9 mouse cellular contexts compared by ENCODE assay signal in genomic region chr5:139535386-139535919, GRCm38 (mm10). TPM values are rescaled to one million over a fixed set of nuclear protein-coding genes. Genes with fewer than 3 reads are reported as not detected.
A peak's percentile ranks its signal among the peaks of the same experiment; 100 is the strongest.
DNase-seq lines count a peak whose midpoint lies in the region; ATAC-seq and TF ChIP-seq lines count a peak whose summit lies in the region.
"Had no signal": no experiment of that assay in that cellular context is flagged by ENCODE, and none has a peak within 500 bp of the region (broad histone marks: within the 10 kb centered on the region; RNA-seq: fewer than 3 reads in every experiment).

No protein-coding gene starts in this region.

- H3K36me3 ChIP-seq in heart, embryonic 10.5 days = no peaks in the 10 kb centered on the region
- no peaks in the 10 kb centered on the region for H3K36me3 ChIP-seq in forebrain, postnatal 0 days (ENCODE audit: insufficient read depth)
- no peaks in the 10 kb centered on the region for H3K36me3 ChIP-seq in midbrain, embryonic 16.5 days (ENCODE audit: control insufficient read depth, insufficient read depth, low read length)

- H3K4me1 ChIP-seq in heart, embryonic 10.5 days = peaks cover 12% of the 10 kb centered on the region
- peaks cover 4% of the 10 kb centered on the region; the same call in 1 of the 2 replicates for H3K4me1 ChIP-seq in cerebellum, adult 2 months (ENCODE audit: control insufficient read depth, insufficient read depth, low read length)
- no peaks in the 10 kb centered on the region for H3K4me1 ChIP-seq in forebrain, postnatal 0 days (ENCODE audit: insufficient read depth)
- peaks cover 19% of the 10 kb centered on the region for H3K4me1 ChIP-seq in midbrain, embryonic 16.5 days (ENCODE audit: control insufficient read depth, insufficient read depth, low read length)

- WGBS in heart, embryonic 10.5 days = 2% methylated on average over 34 of the region's 34 CpGs
- 20% methylated on average over 34 of the region's 34 CpGs for WGBS in cerebellum, adult 2 months
- 3% methylated on average over 34 of the region's 34 CpGs for WGBS in forebrain, postnatal 0 days
- WGBS in midbrain, embryonic 16.5 days = 1% methylated on average over 34 of the region's 34 CpGs

- no peak for TF ChIP-seq CTCF in cerebellum, adult 2 months (IDR thresholded peaks at IDR 0.05; ENCODE audit: borderline replicate concordance, insufficient read depth, low read depth, low read length)
- no peak for TF ChIP-seq CTCF in forebrain, postnatal 0 days (IDR thresholded peaks at IDR 0.05; ENCODE audit: low read depth)

- no peaks in the 10 kb centered on the region for H3K9me3 ChIP-seq in heart, embryonic 10.5 days
- no peaks in the 10 kb centered on the region for H3K9me3 ChIP-seq in forebrain, postnatal 0 days (ENCODE audit: low read length)
- no peaks in the 10 kb centered on the region for H3K9me3 ChIP-seq in midbrain, embryonic 16.5 days (replicated peaks; ENCODE audit: control insufficient read depth, low read length, poor library complexity, severe bottlenecking)

- peak overlapping the region; percentile 40 for H3K4me3 ChIP-seq in heart, embryonic 10.5 days
- H3K4me3 ChIP-seq in cerebellum, adult 2 months (replicated peaks; ENCODE audit: insufficient read depth, low read depth, low read length) = no peak overlapping the region
- 0 out of 2 replicates have a peak overlapping the region, but pooled peaks have one; percentile 1 for H3K4me3 ChIP-seq in forebrain, postnatal 0 days (ENCODE audit: low read depth, low read length)
- no peak overlapping the region for H3K4me3 ChIP-seq in midbrain, embryonic 16.5 days (ENCODE audit: low read depth, low read length)

- no peak overlapping the region for H3K9ac ChIP-seq in forebrain, postnatal 0 days
- no peak overlapping the region for H3K9ac ChIP-seq in midbrain, embryonic 16.5 days (ENCODE audit: low read depth, low read length)

- no peak for TF ChIP-seq POLR2A in cerebellum, adult 2 months (IDR thresholded peaks at IDR 0.05; ENCODE audit: borderline replicate concordance, insufficient read depth, low read length)

- peaks cover 94% of the 10 kb centered on the region for H3K27me3 ChIP-seq in heart, embryonic 10.5 days (ENCODE audit: insufficient read depth, poor library complexity, severe bottlenecking)
- H3K27me3 ChIP-seq in cerebellum, adult 2 months (ENCODE audit: control insufficient read depth, insufficient read depth, low read length) = no peaks in the 10 kb centered on the region
- peaks cover 55% of the 10 kb centered on the region for H3K27me3 ChIP-seq in forebrain, postnatal 0 days (ENCODE audit: insufficient read depth, low read length)
- H3K27me3 ChIP-seq in midbrain, embryonic 16.5 days (ENCODE audit: control insufficient read depth, insufficient read depth, low read depth, low read length) = peaks cover 27% of the 10 kb centered on the region

- ATAC-seq in forebrain, postnatal 0 days = no peak
- peak; percentile 49; the same call in 1 of the 2 replicates for ATAC-seq in midbrain, embryonic 16.5 days

- DNase-seq in heart, embryonic 10.5 days (ENCODE audit: low spot score) = no peak
- no peak for DNase-seq in heart, postnatal 25 days (ENCODE audit: low spot score)
- DNase-seq in cerebellum, adult 2 months = peak; percentile 17 to 30
- peak; percentile 4 for DNase-seq in forebrain, postnatal 0 days
- DNase-seq in right cerebral cortex, postnatal 4 days = no peak
- DNase-seq in urinary bladder, adult 18-20 months (ENCODE audit: low spot score in 2 of 2) = no peak
- DNase-seq in thymus, postnatal 10 days (ENCODE audit: low spot score in 2 of 2) = no peak

- H3K27ac ChIP-seq in heart, embryonic 10.5 days = no peak overlapping the region
- no peak overlapping the region for H3K27ac ChIP-seq in cerebellum, adult 2 months (ENCODE audit: insufficient read depth, low read length)
- no peak overlapping the region for H3K27ac ChIP-seq in forebrain, postnatal 0 days (ENCODE audit: low read depth, low read length)
- H3K27ac ChIP-seq in midbrain, embryonic 16.5 days (ENCODE audit: low read length) = peak overlapping the region; percentile 39

- no peak overlapping the region for H3K4me2 ChIP-seq in forebrain, postnatal 0 days (ENCODE audit: low read depth)
- no peak overlapping the region for H3K4me2 ChIP-seq in midbrain, embryonic 16.5 days (ENCODE audit: low read length)

- intact Hi-C loops in heart, postnatal 25 days (cut with DNase I) = no loop called here

RNA-seq across cellular contexts. Expression of gene Uncx, which starts 7.8 kb away (rescaled TPM):
- 0.18 TPM in 1 of 2 replicates, not detected in the other for polyA plus RNA-seq in heart, embryonic 10.5 days (2016; fragmentation: Nextera tagmentation; extraction: Ambion mirVana)
- not detected for total RNA-seq in heart, postnatal 25 days (2021)
- 38.1 and 38.8 TPM in 2 replicates for polyA plus RNA-seq in cerebellum, adult 2 months (2012; rRNA removed)
- total RNA-seq in forebrain, postnatal 0 days (2014; rRNA removed) = 3.4 and 5.8 TPM in 2 replicates
- polyA plus RNA-seq in forebrain, postnatal 0 days (2015; fragmentation: Nextera tagmentation; extraction: Ambion mirVana) = 0.93 and 2.8 TPM in 2 replicates
- 22.5 and 23.8 TPM in 2 replicates for polyA plus RNA-seq in midbrain, embryonic 16.5 days (2015; fragmentation: Nextera tagmentation; extraction: Ambion mirVana)
- total RNA-seq: neutrophil, adult 5-6 weeks had no signal

RNA-seq across cellular contexts. Expression of gene Zfand2a, which starts 51.1 kb away (rescaled TPM):
- polyA plus RNA-seq in heart, embryonic 10.5 days (2016; fragmentation: Nextera tagmentation; extraction: Ambion mirVana) = 10.7 and 12.6 TPM in 2 replicates
- total RNA-seq in heart, postnatal 25 days (2021) = 10 to 100 TPM; 15.1 to 16.5 TPM
- 37.1 and 42.8 TPM in 2 replicates for polyA plus RNA-seq in cerebellum, adult 2 months (2012; rRNA removed)
- 50.4 and 51.7 TPM in 2 replicates for total RNA-seq in forebrain, postnatal 0 days (2014; rRNA removed)
- 23.9 and 29.8 TPM in 2 replicates for polyA plus RNA-seq in forebrain, postnatal 0 days (2015; fragmentation: Nextera tagmentation; extraction: Ambion mirVana)
- 24.0 and 28.1 TPM in 2 replicates for polyA plus RNA-seq in midbrain, embryonic 16.5 days (2015; fragmentation: Nextera tagmentation; extraction: Ambion mirVana)

Comparison
In these comparisons a context has a peak if more than half of its experiments do, and no peak if none do; other contexts are left out.
1. DNase-seq: peak in cerebellum, adult 2 months (2 of 2) and forebrain, postnatal 0 days (single experiment); none in heart, embryonic 10.5 days (single experiment), heart, postnatal 25 days (single experiment), right cerebral cortex, postnatal 4 days (single experiment), urinary bladder, adult 18-20 months (0 of 2) and thymus, postnatal 10 days (0 of 2).
2. H3K4me3 ChIP-seq: peak in heart, embryonic 10.5 days (single experiment) and forebrain, postnatal 0 days (single experiment); none in cerebellum, adult 2 months (single experiment) and midbrain, embryonic 16.5 days (single experiment).